Mouse (Mus musculus) thymus, adult 2 months (tissue): ENCODE results near the gene Lhb. TPM values are rescaled to one million over a fixed set of nuclear protein-coding genes. Genes with fewer than 3 reads are reported as not detected.

Experiments used
- DNase-seq: peaks from one replicate; pipeline ENCODE4 v3.0.0; 2021
- H3K27ac ChIP-seq: fragments of 200-500 bp; 2 replicates; pipeline ENCODE4 v1.5.1; 2012; ENCODE audit warnings: low read length, control low read depth; ENCODE audit not compliant: control insufficient read depth, insufficient read depth
- H3K27me3 ChIP-seq: fragments of 200-500 bp; 2 replicates; pipeline ENCODE4 v1.6.1; 2012; ENCODE audit warnings: mild to moderate bottlenecking, low read length, moderate library complexity, mixed read lengths; ENCODE audit not compliant: control insufficient read depth, insufficient read depth
- H3K36me3 ChIP-seq: fragments of 200-500 bp; 2 replicates; pipeline ENCODE4 v1.6.1; 2012; ENCODE audit warnings: mild to moderate bottlenecking, low read length, moderate library complexity; ENCODE audit not compliant: control insufficient read depth, insufficient read depth
- H3K4me1 ChIP-seq: fragments of 200-500 bp; replicated peaks from 2 replicates; pipeline ENCODE4 v1.6.1; 2012; ENCODE audit warnings: low read length; ENCODE audit not compliant: control insufficient read depth, insufficient read depth
- H3K4me3 ChIP-seq: fragments of 200-500 bp; 2 replicates; pipeline ENCODE4 v1.5.1; 2012; ENCODE audit warnings: mild to moderate bottlenecking, low read length, control low read depth, moderate library complexity; ENCODE audit not compliant: control insufficient read depth, insufficient read depth
- CTCF ChIP-seq: fragments of 200-500 bp; IDR thresholded peaks from 2 replicates; pipeline ENCODE4 v1.5.1; 2012; ENCODE audit warnings: mild to moderate bottlenecking, control low read depth, low read length, moderate library complexity, borderline replicate concordance; ENCODE audit not compliant: control insufficient read depth, poor library complexity, insufficient read depth; ENCODE audit errors: extremely low read depth
- POLR2A ChIP-seq: fragments of 200-500 bp; IDR thresholded peaks from 2 replicates; pipeline ENCODE4 v1.6.1; 2012; ENCODE audit warnings: mild to moderate bottlenecking, low read length, control low read depth, moderate library complexity; ENCODE audit not compliant: control insufficient read depth, poor library complexity, insufficient read depth; ENCODE audit errors: extremely low read depth
- WGBS: fragments of 180-500 bp; shearing (Covaris S2); methylation state at CpG from one replicate; pipeline ENCODE4 v1.1.7; 2018; 5-methylcytosine and 5-hydroxymethylcytosine counted together
- polyA plus RNA-seq: library from polyadenylated mRNA; depleted of rRNA; stranded (reverse); fragments of >200 nt; gene quantifications from 2 replicates; pipeline ENCODE4 v1.2.3, GENCODE M21; 2012; rRNA removed

Gene Lhb
- polyA plus RNA-seq, 1 experiment, result 0.80 TPM

DNA sequence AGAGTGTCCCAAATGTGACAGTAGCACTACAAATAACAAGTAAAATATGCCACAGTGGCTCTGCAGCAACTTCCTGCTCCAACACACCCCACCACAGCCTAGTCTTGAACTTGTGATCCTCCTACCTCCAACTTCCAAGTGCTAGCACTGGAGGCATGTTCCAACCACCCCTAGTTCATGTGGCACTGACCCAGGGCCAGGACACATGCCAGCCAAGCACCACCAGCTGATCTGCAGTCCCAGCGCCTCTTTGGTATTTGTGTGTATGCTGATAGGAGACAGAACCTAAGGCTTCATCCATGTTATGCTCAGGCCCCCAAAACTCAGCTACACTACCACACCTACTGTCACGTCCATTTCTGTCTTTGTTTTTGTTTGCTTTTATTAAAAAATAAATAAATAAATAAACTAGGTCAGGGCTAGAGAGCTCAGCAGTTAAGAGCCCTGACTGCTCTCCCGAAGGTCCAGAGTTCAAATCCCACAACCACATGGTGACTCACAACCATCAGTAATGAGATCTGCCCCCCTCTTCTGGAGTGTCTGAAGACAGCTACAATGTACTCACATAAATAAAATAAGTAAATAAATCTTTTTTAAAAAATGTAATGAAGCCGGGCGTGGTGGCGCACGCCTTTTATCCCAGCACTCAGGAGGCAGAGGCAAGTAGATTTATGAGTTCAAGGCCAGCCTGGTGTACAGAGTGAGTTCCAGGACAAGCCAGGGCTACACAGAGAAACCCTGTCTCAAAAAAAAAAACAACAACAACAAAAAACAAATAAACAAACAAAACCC lies 43.6 kb downstream of the Lhb start:
- H3K27ac ChIP-seq, result no peak overlapping the region
- peaks cover 21% of the 10 kb centered on the region for H3K4me1 ChIP-seq

DNA sequence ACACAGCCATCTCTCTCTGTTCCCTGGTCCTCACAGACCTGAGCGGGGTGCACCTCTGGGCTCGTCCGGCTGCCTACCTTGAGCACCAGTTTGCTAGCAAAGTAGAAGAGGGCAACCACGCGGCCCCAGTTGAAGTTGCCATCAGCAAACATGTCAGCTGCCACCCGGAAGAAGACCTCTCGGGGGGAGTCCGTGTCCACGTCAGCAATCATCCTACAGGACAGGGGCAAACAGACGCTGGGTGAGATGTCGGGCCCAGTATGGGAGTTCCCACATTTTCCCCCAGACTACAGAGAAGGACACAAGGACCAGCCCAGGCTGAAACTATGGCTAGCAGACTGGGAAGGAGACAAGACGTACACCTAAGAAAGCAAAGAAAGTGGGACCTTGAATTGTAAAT lies 44.5 kb downstream of the Lhb start:
- H3K27me3 ChIP-seq, result no peaks in the 10 kb centered on the region
- WGBS, result 98% methylated on average over 12 of the region's 12 CpGs
- TF ChIP-seq CTCF (no peak), POLR2A (no peak)
- H3K4me3 ChIP-seq, result no peak overlapping the region
- peaks cover 21% of the 10 kb centered on the region for H3K4me1 ChIP-seq
- H3K27ac ChIP-seq, result no peak overlapping the region
- no peak for DNase-seq
- H3K36me3 ChIP-seq, result no peaks in the 10 kb centered on the region

More for the DNA sequence above, 43.6 kb downstream of the Lhb start:
- Histone ChIP-seq H3K27me3 (no peaks in the 10 kb centered on the region), H3K36me3 (no peaks in the 10 kb centered on the region), H3K4me3 (no peak overlapping the region)
- TF ChIP-seq CTCF (no peak), POLR2A (no peak)
- WGBS, result 95% methylated on average over 7 of the region's 7 CpGs
- DNase-seq, result no peak

DNA sequence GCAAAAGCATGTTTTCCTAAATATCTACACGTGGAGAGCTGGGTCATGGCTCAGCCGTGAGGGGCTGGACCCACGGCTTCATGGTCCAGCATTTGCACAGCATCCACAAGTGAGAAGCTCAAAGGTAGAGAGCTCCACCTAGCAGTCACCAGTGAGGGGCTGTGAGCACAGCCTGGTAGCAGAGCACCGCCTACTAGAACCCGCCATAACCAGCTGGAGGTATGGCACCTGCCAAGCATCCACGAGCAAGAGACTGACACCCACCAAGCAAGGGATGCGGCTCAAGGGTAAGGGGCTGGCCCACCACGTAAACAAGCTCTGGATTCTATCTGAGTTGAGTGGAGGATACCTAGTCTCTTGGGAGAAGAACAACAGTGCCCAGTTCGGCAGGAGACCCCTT lies 44.9 kb downstream of the Lhb start:
- peak; percentile 40 for DNase-seq
- no peak overlapping the region for H3K4me3 ChIP-seq
- no peaks in the 10 kb centered on the region for H3K36me3 ChIP-seq

DNA sequence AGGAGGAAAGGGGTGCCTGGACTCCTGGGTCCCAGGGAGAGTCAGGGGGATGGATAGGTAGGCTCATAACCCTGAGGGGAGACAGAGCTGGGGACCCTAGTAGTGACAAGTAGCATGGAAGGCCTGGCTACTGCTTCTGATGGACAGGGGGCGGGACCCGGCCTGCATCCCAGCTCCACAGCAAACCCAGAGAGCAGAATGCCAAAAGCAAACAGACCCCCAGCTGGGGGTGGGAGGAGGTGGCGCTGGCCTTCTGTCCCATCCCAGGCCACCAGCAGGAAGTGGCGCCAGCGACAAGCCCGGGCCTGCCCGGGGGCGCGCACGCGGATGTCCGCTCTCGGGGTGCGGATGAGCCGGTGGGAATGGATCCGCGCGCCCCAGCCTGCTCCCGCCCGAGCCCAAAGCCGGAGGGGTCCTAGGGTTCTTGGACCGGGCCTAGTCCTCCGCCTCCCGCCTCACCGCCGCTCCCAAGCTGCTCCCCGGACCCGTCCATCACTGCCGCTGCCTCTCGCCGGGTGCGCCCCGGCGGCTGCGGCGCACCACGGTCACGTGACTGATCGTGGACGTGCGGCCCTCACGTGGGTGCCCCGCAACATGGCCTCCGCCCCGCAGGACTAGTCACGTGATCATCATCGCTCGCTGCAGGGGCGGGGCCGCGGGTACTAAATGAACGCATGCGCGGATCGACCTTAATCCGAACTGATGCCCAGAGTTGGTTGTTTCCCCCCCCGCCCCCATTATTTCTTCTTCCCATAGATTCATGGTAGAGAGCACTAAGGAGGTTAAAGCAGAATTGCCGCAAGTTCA lies 45.9 kb downstream of the Lhb start, which contains the start of gene Bax:
Gene Bax, minus strand, starts transcription at position 616 of the 807 bp plus-strand sequence.
- Histone ChIP-seq H3K4me3 (peak within 1 kb of the TSS; percentile 62), H3K27me3 (no peaks in the 10 kb centered on the region), H3K27ac (no peak within 1 kb of the TSS), H3K4me1 (peaks cover 12% of the 10 kb centered on the region), H3K36me3 (no peaks in the 10 kb centered on the region)
- TF ChIP-seq CTCF (peak; percentile 52; the same call in 1 of the 2 replicates), POLR2A (no peak)
- WGBS, result under 1% methylated on average over 58 of the region's 58 CpGs
- peak; percentile 88 for DNase-seq

More for the DNA sequence above, 44.9 kb downstream of the Lhb start:
- TF ChIP-seq CTCF (no peak), POLR2A (no peak)
- H3K27ac ChIP-seq, result no peak overlapping the region
- peaks cover 17% of the 10 kb centered on the region for H3K4me1 ChIP-seq
- WGBS, result 79% methylated on average over 9 of the region's 9 CpGs
- H3K27me3 ChIP-seq, result no peaks in the 10 kb centered on the region

DNA sequence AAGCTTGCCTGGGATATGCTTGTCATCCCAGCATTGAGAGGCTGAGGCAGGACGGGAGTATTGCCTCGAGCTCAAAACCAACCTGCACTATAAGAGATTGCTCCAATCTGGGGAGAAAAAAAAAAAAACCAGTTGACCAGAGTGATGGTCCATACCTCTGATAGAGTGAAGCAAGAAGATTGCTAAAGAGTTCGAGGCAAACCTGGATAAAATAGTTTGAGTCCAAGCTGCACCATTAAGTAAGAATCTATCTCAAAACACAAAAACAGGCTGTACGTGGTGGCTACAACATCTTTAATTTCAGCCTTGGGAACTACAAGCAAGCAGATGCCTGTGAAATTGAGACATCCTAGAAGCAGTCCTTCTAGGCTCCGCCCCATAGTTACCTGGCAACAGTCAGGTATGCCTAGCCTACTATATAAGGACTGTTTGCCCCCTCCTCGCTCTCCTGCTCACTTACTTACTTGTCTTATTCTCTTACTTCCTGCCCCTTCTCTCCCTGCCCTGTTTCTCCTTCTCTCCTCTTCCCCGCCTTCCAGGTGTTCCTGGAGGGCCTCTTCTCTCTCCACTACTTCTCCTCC lies 46.6 kb downstream of the Lhb start:
- WGBS, result 50% methylated on average over 7 of the region's 7 CpGs
- peaks cover 12% of the 10 kb centered on the region for H3K4me1 ChIP-seq

DNA sequence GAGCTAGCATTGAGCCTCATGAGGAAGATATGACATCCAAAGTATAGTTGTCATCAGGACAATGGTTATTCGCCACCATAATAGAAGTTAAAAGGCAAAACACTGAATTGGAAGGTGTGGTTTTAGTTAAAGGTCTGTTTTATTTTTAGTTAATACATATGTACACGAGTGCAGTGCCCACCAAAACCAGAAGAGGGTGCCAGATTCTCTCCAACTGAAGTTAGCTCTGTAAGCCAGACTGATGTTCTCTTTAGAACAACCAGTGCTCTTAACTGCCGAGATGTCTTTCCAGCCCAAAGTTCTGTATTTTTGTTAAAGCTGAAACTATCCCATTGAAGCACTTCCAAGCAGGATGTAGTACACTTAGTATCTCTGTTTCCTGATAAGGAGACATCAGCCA lies 50.2 kb downstream of the Lhb start:
- Histone ChIP-seq H3K4me1 (peaks cover 7% of the 10 kb centered on the region), H3K27me3 (no peaks in the 10 kb centered on the region), H3K36me3 (no peaks in the 10 kb centered on the region), H3K4me3 (no peak overlapping the region), H3K27ac (no peak overlapping the region)
- 6% methylated on average over 3 of the region's 3 CpGs for WGBS
- no peak for TF ChIP-seq CTCF
- no peak for TF ChIP-seq POLR2A
- DNase-seq, result peak; percentile 73

More for the DNA sequence above, 46.6 kb downstream of the Lhb start:
- no peaks in the 10 kb centered on the region for H3K27me3 ChIP-seq
- no peak for TF ChIP-seq POLR2A
- no peak for TF ChIP-seq CTCF
- H3K27ac ChIP-seq, result no peak overlapping the region
- H3K36me3 ChIP-seq, result no peaks in the 10 kb centered on the region
- no peak for DNase-seq
- peak overlapping the region; percentile 62 for H3K4me3 ChIP-seq

Other genes with a start within 250 kb of the Lhb start
- 0.09 and 0.11 TPM in 2 replicates for gene Gfy, start 241.3 kb upstream of the Lhb start, polyA plus RNA-seq
- gene Pth2, start 239.8 kb upstream of the Lhb start, polyA plus RNA-seq, result not detected in 2 replicates
- gene Ccdc155, start 215.9 kb upstream of the Lhb start, polyA plus RNA-seq, result 0.32 and 0.37 TPM in 2 replicates
- 3.0 and 3.5 TPM in 2 replicates for gene Dkkl1, start 208.7 kb upstream of the Lhb start, polyA plus RNA-seq
- 5.0 and 8.5 TPM in 2 replicates for gene Tead2, start 205.1 kb upstream of the Lhb start, polyA plus RNA-seq
- 412 and 423 TPM in 2 replicates for gene Cd37, start 181.7 kb upstream of the Lhb start, polyA plus RNA-seq
- 0.30 and 0.37 TPM in 2 replicates for gene Slc6a16, start 179.7 kb upstream of the Lhb start, polyA plus RNA-seq
- 0.50 TPM in 1 of 2 replicates, not detected in the other for gene Slc6a21, start 143.3 kb upstream of the Lhb start, polyA plus RNA-seq
- 12.1 and 12.9 TPM in 2 replicates for gene Trpm4, start 87.0 kb upstream of the Lhb start, polyA plus RNA-seq
- 0.56 and 9.1 TPM in 2 replicates for gene Hrc, start 85.5 kb upstream of the Lhb start, polyA plus RNA-seq
- gene Ppfia3, start 53.8 kb upstream of the Lhb start, polyA plus RNA-seq, result 0.65 and 0.89 TPM in 2 replicates
- 0.65 and 1.0 TPM in 2 replicates for gene Lin7b, start 50.2 kb upstream of the Lhb start, polyA plus RNA-seq
- gene Snrnp70, start 25.1 kb upstream of the Lhb start, polyA plus RNA-seq, result 693 and 725 TPM in 2 replicates
- 0.68 and 1.1 TPM in 2 replicates for gene Kcna7, start 15.2 kb upstream of the Lhb start, polyA plus RNA-seq
- gene Ntf5, start 7.1 kb upstream of the Lhb start, polyA plus RNA-seq, result 2.1 and 3.0 TPM in 2 replicates
- 35.2 and 35.5 TPM in 2 replicates for gene Gys1, start 14.0 kb downstream of the Lhb start, polyA plus RNA-seq
- 122 and 124 TPM in 2 replicates for gene Ruvbl2, start 17.3 kb downstream of the Lhb start, polyA plus RNA-seq
- 2,491 and 2,656 TPM in 2 replicates for gene Ftl1, start 39.1 kb downstream of the Lhb start, polyA plus RNA-seq
- gene Bax, start 46.1 kb downstream of the Lhb start, polyA plus RNA-seq, result 165 and 184 TPM in 2 replicates
- 2.5 and 3.0 TPM in 2 replicates for gene Tulp2, start 61.1 kb downstream of the Lhb start, polyA plus RNA-seq
- gene Gm45808, start 66.0 kb downstream of the Lhb start, polyA plus RNA-seq, result not detected in 2 replicates
- 2.3 and 2.4 TPM in 2 replicates for gene Dhdh, start 68.0 kb downstream of the Lhb start, polyA plus RNA-seq
- 204 and 216 TPM in 2 replicates for gene Nucb1, start 89.6 kb downstream of the Lhb start, polyA plus RNA-seq
- gene Ppp1r15a, start 105.4 kb downstream of the Lhb start, polyA plus RNA-seq, result 27.6 and 35.3 TPM in 2 replicates
- gene Plekha4, start 105.5 kb downstream of the Lhb start, polyA plus RNA-seq, result 9.7 and 12.3 TPM in 2 replicates
- gene Hsd17b14, start 134.1 kb downstream of the Lhb start, polyA plus RNA-seq, result 2.2 and 2.6 TPM in 2 replicates
- 140 and 173 TPM in 2 replicates for gene Bcat2, start 149.3 kb downstream of the Lhb start, polyA plus RNA-seq
- gene Fgf21, start 194.7 kb downstream of the Lhb start, polyA plus RNA-seq, result 18.9 and 19.2 TPM in 2 replicates
- 4.7 and 5.9 TPM in 2 replicates for gene Fut1, start 196.5 kb downstream of the Lhb start, polyA plus RNA-seq
- 0.45 and 0.75 TPM in 2 replicates for gene Izumo1, start 201.0 kb downstream of the Lhb start, polyA plus RNA-seq
- gene Rasip1, start 206.7 kb downstream of the Lhb start, polyA plus RNA-seq, result 6.3 and 8.6 TPM in 2 replicates
- 3.9 and 4.4 TPM in 2 replicates for gene Mamstr, start 219.2 kb downstream of the Lhb start, polyA plus RNA-seq
- gene Fut2, start 245.6 kb downstream of the Lhb start, polyA plus RNA-seq, result 1.3 and 1.9 TPM in 2 replicates